Mouse (Mus musculus): Measurements from ENCODE around the gene Ralgapa2.

GRCm38 (mm10) chr2:146482859-146483258 lies 29.3 kb downstream of the Ralgapa2 start:
- TF ChIP-seq CTCF (IDR thresholded peaks at IDR 0.05; ENCODE audit: insufficient read depth, low read length) = no peak
- no peak for TF ChIP-seq POLR2A (IDR thresholded peaks at IDR 0.05; ENCODE audit: borderline replicate concordance, extremely low read depth, low read depth, low read length)
